Mouse (Mus musculus): Measurements from ENCODE around the gene Tinf2.

The Tinf2 gene

GRCm38 (mm10) chr14:55681160-55682117 lies at the start of gene Tinf2:
TSS of gene Tinf2 (minus strand) at chr14:55681820.
- DNase-seq = peak; percentile 98

GRCm38 (mm10) chr14:55730531-55731032 lies 49.0 kb upstream of the Tinf2 start:
- DNase-seq = no peak

- no peak for DNase-seq
Observed at GRCm38 (mm10) chr14:55730116-55730515, 48.5 kb upstream of the Tinf2 start.

- no peak for DNase-seq
Observed at GRCm38 (mm10) chr14:55727889-55728685, 46.5 kb upstream of the Tinf2 start.

- DNase-seq = no peak
Observed at GRCm38 (mm10) chr14:55726261-55726660, 44.6 kb upstream of the Tinf2 start.

- DNase-seq = no peak
Observed at GRCm38 (mm10) chr14:55724411-55724871, 42.8 kb upstream of the Tinf2 start.

GRCm38 (mm10) chr14:55723433-55723832 lies 41.8 kb upstream of the Tinf2 start:
- no peak for DNase-seq

- DNase-seq = peak; percentile 29
Observed at GRCm38 (mm10) chr14:55722438-55722945, 40.9 kb upstream of the Tinf2 start.

GRCm38 (mm10) chr14:55721700-55722437 lies 40.2 kb upstream of the Tinf2 start, which contains the start of gene Rabggta:
TSS of gene Rabggta (minus strand) at chr14:55722263.
- DNase-seq = peak; percentile 93

- peak; percentile 33 for DNase-seq
Observed at GRCm38 (mm10) chr14:55721076-55721475, 39.5 kb upstream of the Tinf2 start.

GRCm38 (mm10) chr14:55720666-55721065 lies 39.0 kb upstream of the Tinf2 start:
- DNase-seq = no peak

- no peak for DNase-seq
Observed at GRCm38 (mm10) chr14:55719737-55720136, 38.1 kb upstream of the Tinf2 start.

- no peak for DNase-seq
Observed at GRCm38 (mm10) chr14:55716884-55717283, 35.3 kb upstream of the Tinf2 start.

GRCm38 (mm10) chr14:55716271-55716670 lies 34.7 kb upstream of the Tinf2 start:
- no peak for DNase-seq

GRCm38 (mm10) chr14:55714893-55715292 lies 33.3 kb upstream of the Tinf2 start:
- no peak for DNase-seq

GRCm38 (mm10) chr14:55713729-55714122 lies 32.1 kb upstream of the Tinf2 start, which contains the start of gene Tgm1:
TSS of gene Tgm1 (minus strand) at chr14:55713926.
- no peak for DNase-seq

GRCm38 (mm10) chr14:55713007-55713728 lies 31.5 kb upstream of the Tinf2 start:
- no peak for DNase-seq

GRCm38 (mm10) chr14:55711786-55712185 lies 30.2 kb upstream of the Tinf2 start:
- DNase-seq = no peak

- DNase-seq = no peak
Observed at GRCm38 (mm10) chr14:55709509-55709908, 27.9 kb upstream of the Tinf2 start.

GRCm38 (mm10) chr14:55707397-55707796 lies 25.8 kb upstream of the Tinf2 start:
- DNase-seq = no peak

GRCm38 (mm10) chr14:55706051-55706600 lies 24.5 kb upstream of the Tinf2 start:
- DNase-seq = no peak
